Mouse (Mus musculus): ENCODE data around the gene Adm. TPM values are rescaled to one million over a fixed set of nuclear protein-coding genes. Genes with fewer than 3 reads are reported as not detected.
"Not testable (repeated sequence)": the region's sequence is repeated elsewhere in the genome, so short reads cannot be mapped to it uniquely, and the experiment has no call there.

Gene Adm
- polyA plus RNA-seq, 1 experiment from 2014 or later: 4.1 TPM

GRCm38 (mm10) chr7:110638305-110639110, 11.0 kb downstream of the Adm start:
- peak; percentile 34; the same call in 1 of the 2 replicates for ATAC-seq (ENCODE audit: insufficient read depth, low FRiP score)

GRCm38 (mm10) chr7:110639291-110639915, 11.9 kb downstream of the Adm start:
- H3K36me3 ChIP-seq (ENCODE audit: control insufficient read depth, insufficient read depth, low read length): no peaks in the 10 kb centered on the region
- WGBS: 77% methylated on average over 11 of the region's 11 CpGs
- no peaks in the 10 kb centered on the region for H3K27me3 ChIP-seq (ENCODE audit: control insufficient read depth, insufficient read depth, low read length)
- H3K4me3 ChIP-seq (replicated peaks; ENCODE audit: low read length): no peak overlapping the region
- H3K9ac ChIP-seq (ENCODE audit: low read length): no peak overlapping the region
- no peak overlapping the region for H3K4me2 ChIP-seq (ENCODE audit: low read depth, low read length)
- no peak overlapping the region for H3K27ac ChIP-seq (ENCODE audit: low read length)
- H3K4me1 ChIP-seq (ENCODE audit: control insufficient read depth, insufficient read depth, low read length): peaks cover 19% of the 10 kb centered on the region
- H3K9me3 ChIP-seq (replicated peaks; ENCODE audit: control insufficient read depth, low read length): no peaks in the 10 kb centered on the region
- no peak for ATAC-seq (ENCODE audit: insufficient read depth, low FRiP score)

More at GRCm38 (mm10) chr7:110638305-110639110, 11.0 kb downstream of the Adm start:
- no peaks in the 10 kb centered on the region for H3K9me3 ChIP-seq (replicated peaks; ENCODE audit: control insufficient read depth, low read length)
- H3K4me3 ChIP-seq (replicated peaks; ENCODE audit: low read length): no peak overlapping the region
- H3K4me1 ChIP-seq (ENCODE audit: control insufficient read depth, insufficient read depth, low read length): peaks cover 19% of the 10 kb centered on the region
- no peaks in the 10 kb centered on the region for H3K27me3 ChIP-seq (ENCODE audit: control insufficient read depth, insufficient read depth, low read length)
- 44% methylated on average over 17 of the region's 17 CpGs for WGBS
- H3K4me2 ChIP-seq (ENCODE audit: low read depth, low read length): no peak overlapping the region
- 0 out of 2 replicates have a peak overlapping the region, but pooled peaks have one; percentile 10 for H3K9ac ChIP-seq (ENCODE audit: low read length)
- H3K27ac ChIP-seq (ENCODE audit: low read length): peak overlapping the region; percentile 76
- H3K36me3 ChIP-seq (ENCODE audit: control insufficient read depth, insufficient read depth, low read length): no peaks in the 10 kb centered on the region

GRCm38 (mm10) chr7:110639958-110640357, 12.5 kb downstream of the Adm start:
- WGBS: 88% methylated on average over 3 of the region's 3 CpGs
- H3K27ac ChIP-seq (ENCODE audit: low read length); ATAC-seq (ENCODE audit: insufficient read depth, low FRiP score); H3K4me2 ChIP-seq (ENCODE audit: low read depth, low read length); H3K9me3 ChIP-seq (replicated peaks; ENCODE audit: control insufficient read depth, low read length); H3K36me3 ChIP-seq (ENCODE audit: control insufficient read depth, insufficient read depth, low read length); H3K9ac ChIP-seq (ENCODE audit: low read length); H3K27me3 ChIP-seq (ENCODE audit: control insufficient read depth, insufficient read depth, low read length); H3K4me3 ChIP-seq (replicated peaks; ENCODE audit: low read length): not testable (repeated sequence)
- peaks cover 20% of the 10 kb centered on the region for H3K4me1 ChIP-seq (ENCODE audit: control insufficient read depth, insufficient read depth, low read length)

GRCm38 (mm10) chr7:110645311-110645710, 17.9 kb downstream of the Adm start:
- Histone ChIP-seq H3K36me3 (ENCODE audit: control insufficient read depth, insufficient read depth, low read length) (no peaks in the 10 kb centered on the region), H3K4me3 (replicated peaks; ENCODE audit: low read length) (no peak overlapping the region), H3K9me3 (replicated peaks; ENCODE audit: control insufficient read depth, low read length) (peaks cover 5% of the 10 kb centered on the region; the same call in 1 of the 2 replicates), H3K4me2 (ENCODE audit: low read depth, low read length) (no peak overlapping the region), H3K27ac (ENCODE audit: low read length) (no peak overlapping the region), H3K27me3 (ENCODE audit: control insufficient read depth, insufficient read depth, low read length) (no peaks in the 10 kb centered on the region), H3K9ac (ENCODE audit: low read length) (no peak overlapping the region), H3K4me1 (ENCODE audit: control insufficient read depth, insufficient read depth, low read length) (peaks cover 26% of the 10 kb centered on the region)
- no peak; the same call in 1 of the 2 replicates for ATAC-seq (ENCODE audit: insufficient read depth, low FRiP score)
- WGBS: 75% methylated on average over 5 of the region's 5 CpGs

- no peak for ATAC-seq (ENCODE audit: insufficient read depth, low FRiP score)
- no peak overlapping the region for H3K4me2 ChIP-seq (ENCODE audit: low read depth, low read length)
- no peaks in the 10 kb centered on the region for H3K27me3 ChIP-seq (ENCODE audit: control insufficient read depth, insufficient read depth, low read length)
- H3K9me3 ChIP-seq (replicated peaks; ENCODE audit: control insufficient read depth, low read length): peaks cover 5% of the 10 kb centered on the region; the same call in 1 of the 2 replicates
- no peak overlapping the region for H3K27ac ChIP-seq (ENCODE audit: low read length)
- no peaks in the 10 kb centered on the region for H3K36me3 ChIP-seq (ENCODE audit: control insufficient read depth, insufficient read depth, low read length)
- no peak overlapping the region for H3K9ac ChIP-seq (ENCODE audit: low read length)
- peaks cover 26% of the 10 kb centered on the region for H3K4me1 ChIP-seq (ENCODE audit: control insufficient read depth, insufficient read depth, low read length)
- 79% methylated on average over 6 of the region's 6 CpGs for WGBS
- no peak overlapping the region for H3K4me3 ChIP-seq (replicated peaks; ENCODE audit: low read length)
Measured at GRCm38 (mm10) chr7:110645859-110646258, 18.4 kb downstream of the Adm start.

- H3K36me3 ChIP-seq (ENCODE audit: control insufficient read depth, insufficient read depth, low read length): no peaks in the 10 kb centered on the region
- no peak overlapping the region for H3K9ac ChIP-seq (ENCODE audit: low read length)
- 0 out of 2 replicates have a peak overlapping the region, but pooled peaks have one; percentile 4 for H3K4me3 ChIP-seq (replicated peaks; ENCODE audit: low read length)
- ATAC-seq (ENCODE audit: insufficient read depth, low FRiP score): no peak
- H3K4me1 ChIP-seq (ENCODE audit: control insufficient read depth, insufficient read depth, low read length): peaks cover 26% of the 10 kb centered on the region
- peak overlapping the region; percentile 47 for H3K4me2 ChIP-seq (ENCODE audit: low read depth, low read length)
- H3K9me3 ChIP-seq (replicated peaks; ENCODE audit: control insufficient read depth, low read length): peaks cover 5% of the 10 kb centered on the region; the same call in 1 of the 2 replicates
- WGBS: 77% methylated on average over 8 of the region's 8 CpGs
- no peaks in the 10 kb centered on the region for H3K27me3 ChIP-seq (ENCODE audit: control insufficient read depth, insufficient read depth, low read length)
- H3K27ac ChIP-seq (ENCODE audit: low read length): no peak overlapping the region
Measured at GRCm38 (mm10) chr7:110646611-110647407, 19.3 kb downstream of the Adm start.

- 67% methylated on average over 15 of the region's 15 CpGs for WGBS
- H3K36me3 ChIP-seq (ENCODE audit: control insufficient read depth, insufficient read depth, low read length): no peaks in the 10 kb centered on the region
- H3K4me3 ChIP-seq (replicated peaks; ENCODE audit: low read length): peak overlapping the region; percentile 26
- H3K27me3 ChIP-seq (ENCODE audit: control insufficient read depth, insufficient read depth, low read length): no peaks in the 10 kb centered on the region
- peak overlapping the region; percentile 43 for H3K9ac ChIP-seq (ENCODE audit: low read length)
- peaks cover 5% of the 10 kb centered on the region; the same call in 1 of the 2 replicates for H3K9me3 ChIP-seq (replicated peaks; ENCODE audit: control insufficient read depth, low read length)
- H3K27ac ChIP-seq (ENCODE audit: low read length): peak overlapping the region; percentile 89
- ATAC-seq (ENCODE audit: insufficient read depth, low FRiP score): 0 out of 2 replicates have a peak, but pooled peaks have one; percentile 27
- peaks cover 23% of the 10 kb centered on the region for H3K4me1 ChIP-seq (ENCODE audit: control insufficient read depth, insufficient read depth, low read length)
- peak overlapping the region; percentile 47 for H3K4me2 ChIP-seq (ENCODE audit: low read depth, low read length)
Measured at GRCm38 (mm10) chr7:110647559-110648454, 20.3 kb downstream of the Adm start.

- H3K27ac ChIP-seq (ENCODE audit: low read length): peak overlapping the region; percentile 89
Measured at GRCm38 (mm10) chr7:110648455-110649085, 21.1 kb downstream of the Adm start.

More at GRCm38 (mm10) chr7:110648455-110649085, 21.1 kb downstream of the Adm start:
- peak overlapping the region; percentile 43 for H3K9ac ChIP-seq (ENCODE audit: low read length)
- H3K4me1 ChIP-seq (ENCODE audit: control insufficient read depth, insufficient read depth, low read length): peaks cover 23% of the 10 kb centered on the region
- peak overlapping the region; percentile 47 for H3K4me2 ChIP-seq (ENCODE audit: low read depth, low read length)
- no peaks in the 10 kb centered on the region for H3K36me3 ChIP-seq (ENCODE audit: control insufficient read depth, insufficient read depth, low read length)
- peak; percentile 77 for ATAC-seq (ENCODE audit: insufficient read depth, low FRiP score)
- 44% methylated on average over 13 of the region's 13 CpGs for WGBS
- H3K9me3 ChIP-seq (replicated peaks; ENCODE audit: control insufficient read depth, low read length): peaks cover 5% of the 10 kb centered on the region; the same call in 1 of the 2 replicates
- H3K4me3 ChIP-seq (replicated peaks; ENCODE audit: low read length): peak overlapping the region; percentile 26
- H3K27me3 ChIP-seq (ENCODE audit: control insufficient read depth, insufficient read depth, low read length): no peaks in the 10 kb centered on the region
